Mouse (Mus musculus) ovary, adult 18-20 months (tissue): ENCODE results near the gene Olfr74.
"Not testable (repeated sequence)": the region's sequence is repeated elsewhere in the genome, so short reads cannot be mapped to it uniquely, and the experiment has no call there.

Source experiments
- DNase-seq: peaks from one replicate; pipeline ENCODE4 v3.0.0; 2022; ENCODE audit warnings: low spot score, mixed read lengths

The Olfr74 gene

DNA sequence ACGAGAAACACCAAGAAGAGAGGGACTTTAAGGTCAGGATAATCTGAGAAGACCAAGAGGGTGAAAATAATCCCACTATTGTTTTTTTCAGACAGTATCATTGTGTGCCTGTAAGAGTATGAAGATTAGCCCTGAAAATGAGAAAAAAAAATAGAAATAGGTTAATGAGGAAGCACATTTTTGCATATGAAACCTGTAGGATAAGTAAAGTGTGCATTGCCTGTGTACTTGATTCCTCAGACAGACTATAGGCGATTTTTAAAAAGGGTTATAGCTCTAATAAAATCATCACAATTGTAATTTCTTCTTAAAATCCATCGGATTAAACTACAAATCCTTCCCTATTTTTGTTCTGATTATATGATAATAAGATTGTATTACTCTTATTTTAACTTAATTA lies at the start of gene Olfr74:
Gene Olfr74 (minus strand): TSS at position 101 of the 400 bp plus-strand sequence.
- DNase-seq: no peak

DNA sequence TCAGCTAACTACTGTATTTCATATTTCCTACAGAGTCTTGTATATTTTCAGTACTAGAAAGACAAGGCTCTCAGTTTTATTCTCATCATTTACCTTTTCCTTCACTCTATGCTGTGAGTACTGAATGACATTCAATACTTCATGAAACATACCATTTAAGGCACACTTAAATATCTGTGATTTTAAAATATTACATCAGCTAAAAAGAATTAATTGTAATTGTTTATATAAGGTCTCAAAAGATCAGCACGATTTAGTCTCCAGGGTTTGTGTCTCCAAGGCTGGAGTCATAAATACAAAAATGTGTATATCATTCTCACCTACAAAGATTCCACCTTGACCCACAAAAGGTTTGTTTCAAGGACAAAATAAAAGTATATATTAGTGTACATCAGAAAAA lies 48.0 kb upstream of the Olfr74 start, which contains the start of gene Olfr1161:
Gene Olfr1161 (plus strand): TSS at position 301 of the 400 bp plus-strand sequence.
- DNase-seq: not testable (repeated sequence)

GRCm38 (mm10) chr2:88007515-88008318 lies 33.3 kb upstream of the Olfr74 start, which contains the start of gene Olfr1160:
Olfr1160 (minus strand) TSS chr2:88008268.
- no peak for DNase-seq

DNA sequence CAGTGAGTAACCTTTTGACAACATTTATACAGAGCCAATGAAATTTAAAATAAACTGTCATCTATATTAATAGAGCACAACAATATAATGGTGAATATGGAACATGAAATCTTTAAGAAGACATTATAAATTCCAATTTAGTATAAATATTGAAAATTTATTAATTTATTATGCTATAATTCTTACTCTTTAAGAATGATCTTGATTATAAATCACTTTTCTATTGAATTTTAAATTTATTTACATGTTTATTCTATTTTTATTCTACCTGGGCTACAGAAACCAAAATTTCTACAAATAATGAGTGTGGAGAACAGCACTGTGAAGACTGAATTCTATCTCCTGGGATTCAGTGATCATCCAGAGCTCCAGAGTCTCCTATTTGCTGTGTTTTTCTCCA lies 15.3 kb upstream of the Olfr74 start, which contains the start of gene Olfr1158:
Gene Olfr1158 (plus strand): TSS at position 301 of the 400 bp plus-strand sequence.
- no peak for DNase-seq

- DNase-seq: no peak
Observed at GRCm38 (mm10) chr2:87968199-87968598, 6.3 kb downstream of the Olfr74 start, which contains the start of gene Olfr1157. Olfr1157 (minus strand) TSS chr2:87968299.

GRCm38 (mm10) chr2:87953000-87953399 lies 21.5 kb downstream of the Olfr74 start, which contains the start of gene Olfr1156:
Olfr1156 (minus strand) TSS chr2:87953100.
- no peak for DNase-seq

DNA sequence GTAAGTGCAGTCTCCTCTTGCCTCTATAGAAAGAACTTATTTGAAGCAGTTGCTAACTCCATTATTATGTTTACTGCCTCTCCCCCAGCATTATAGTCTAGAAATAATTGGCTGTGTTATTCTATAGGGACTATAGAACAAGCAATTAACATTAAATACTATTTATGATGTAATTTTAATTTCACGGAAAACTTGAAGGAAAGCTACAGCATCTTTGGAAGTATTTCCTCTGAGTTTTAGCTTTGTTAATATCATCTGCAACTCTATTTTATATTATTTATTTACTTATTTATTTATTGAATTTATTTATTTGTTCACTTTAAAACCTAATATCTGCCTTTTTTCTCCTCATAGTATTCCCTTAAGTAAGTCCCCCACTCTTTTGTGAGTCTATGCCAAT lies 29.4 kb downstream of the Olfr74 start, which contains the start of gene Olfr1155:
Gene Olfr1155 (minus strand): TSS at position 101 of the 400 bp plus-strand sequence.
- no peak for DNase-seq
